Mouse (Mus musculus): Measurements from ENCODE around the gene Lce1j. TPM values are rescaled to one million over a fixed set of nuclear protein-coding genes. Genes with fewer than 3 reads are reported as not detected.
"Not testable (repeated sequence)": the region's sequence is repeated elsewhere in the genome, so short reads cannot be mapped to it uniquely, and the experiment has no call there.

The Lce1j gene
- polyA plus RNA-seq (2012; rRNA removed), result not detected in 2 replicates

DNA sequence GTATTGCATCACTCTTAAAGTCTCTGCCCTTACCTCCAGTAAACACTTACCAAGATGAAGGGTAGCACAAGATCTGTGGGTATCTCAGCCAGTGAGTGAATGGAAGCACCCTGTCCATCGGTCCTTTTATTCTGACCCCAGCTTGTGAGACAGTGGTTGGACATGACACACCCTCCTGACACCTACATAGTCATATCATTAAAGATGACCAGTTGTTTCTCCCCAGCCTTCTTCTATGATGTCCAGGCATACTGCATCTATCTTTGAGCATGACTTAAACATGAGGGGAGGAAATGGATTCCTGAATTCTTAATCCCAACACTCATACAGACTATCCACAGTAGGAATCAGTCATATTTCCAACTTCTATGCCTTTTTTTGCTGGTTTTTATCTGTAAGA lies at the start of gene Lce1j:
Gene Lce1j, minus strand, starts transcription at position 101 of the 400 bp plus-strand sequence.
- Histone ChIP-seq H3K4me3 (ENCODE audit: control insufficient read depth, low read depth, low read length) (no peak within 1 kb of the TSS), H3K27ac (ENCODE audit: control insufficient read depth, insufficient read depth, low read depth, low read length) (no peak within 1 kb of the TSS), H3K4me1 (ENCODE audit: control insufficient read depth, insufficient read depth, low read length) (no peaks in the 10 kb centered on the region), H3K27me3 (ENCODE audit: control insufficient read depth, insufficient read depth, low read length) (no peaks in the 10 kb centered on the region), H3K36me3 (ENCODE audit: control insufficient read depth, insufficient read depth, low read length) (no peaks in the 10 kb centered on the region)
- TF ChIP-seq CTCF (IDR thresholded peaks at IDR 0.05; ENCODE audit: control insufficient read depth, insufficient read depth, insufficient replicate concordance, low read depth, low read length) (no peak), POLR2A (IDR thresholded peaks at IDR 0.05; ENCODE audit: control insufficient read depth, low read depth, low read length) (no peak)

DNA sequence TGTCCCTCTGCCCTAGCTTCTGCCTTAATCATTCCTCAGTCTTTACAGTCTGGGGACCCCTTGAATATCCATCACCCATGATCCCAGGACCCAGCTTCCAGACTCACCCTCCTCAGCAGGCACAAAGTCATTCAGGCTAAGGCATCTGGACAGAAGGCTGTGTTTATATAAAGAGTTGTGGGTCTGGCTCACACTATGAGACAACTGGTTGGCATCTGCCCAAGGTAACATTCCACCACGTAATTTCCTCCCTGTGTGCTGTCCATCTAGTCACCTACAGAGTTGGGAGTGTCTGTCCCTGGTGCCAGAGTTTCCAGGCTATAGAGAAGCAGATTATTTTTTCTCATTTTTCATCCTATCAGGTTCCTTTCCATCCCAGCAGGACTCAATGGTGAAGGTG lies 36.8 kb upstream of the Lce1j start, which contains the start of gene Kprp:
Gene Kprp, minus strand, starts transcription at position 140 of the 400 bp plus-strand sequence.
- Histone ChIP-seq H3K4me1 (ENCODE audit: control insufficient read depth, insufficient read depth, low read length) (peaks cover 12% of the 10 kb centered on the region), H3K27ac (ENCODE audit: control insufficient read depth, insufficient read depth, low read depth, low read length) (no peak within 1 kb of the TSS), H3K4me3 (ENCODE audit: control insufficient read depth, low read depth, low read length) (no peak within 1 kb of the TSS), H3K36me3 (ENCODE audit: control insufficient read depth, insufficient read depth, low read length) (no peaks in the 10 kb centered on the region), H3K27me3 (ENCODE audit: control insufficient read depth, insufficient read depth, low read length) (no peaks in the 10 kb centered on the region)
- no peak for TF ChIP-seq CTCF (IDR thresholded peaks at IDR 0.05; ENCODE audit: control insufficient read depth, insufficient read depth, insufficient replicate concordance, low read depth, low read length)
- TF ChIP-seq POLR2A (IDR thresholded peaks at IDR 0.05; ENCODE audit: control insufficient read depth, low read depth, low read length), result no peak

DNA sequence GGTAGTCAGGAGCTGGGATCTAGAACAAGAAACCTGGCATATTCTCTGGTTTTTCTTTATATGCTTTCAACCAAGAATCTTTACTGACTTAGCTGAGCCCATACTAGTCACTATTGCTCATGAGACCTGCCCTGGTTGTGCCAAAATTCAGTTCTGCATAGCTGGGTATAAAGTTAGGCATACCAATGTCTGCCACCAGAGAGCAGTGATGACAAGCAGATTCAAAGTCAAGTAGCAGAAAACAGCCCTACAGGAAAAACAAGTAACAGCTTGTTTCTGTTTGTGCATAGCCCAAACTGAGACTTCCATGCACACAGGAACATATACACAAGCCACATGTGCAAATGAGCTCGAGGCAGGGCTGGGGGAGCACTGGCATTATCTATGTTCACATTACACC lies 35.5 kb upstream of the Lce1j start:
- no peak overlapping the region for H3K27ac ChIP-seq (ENCODE audit: control insufficient read depth, insufficient read depth, low read depth, low read length)

DNA sequence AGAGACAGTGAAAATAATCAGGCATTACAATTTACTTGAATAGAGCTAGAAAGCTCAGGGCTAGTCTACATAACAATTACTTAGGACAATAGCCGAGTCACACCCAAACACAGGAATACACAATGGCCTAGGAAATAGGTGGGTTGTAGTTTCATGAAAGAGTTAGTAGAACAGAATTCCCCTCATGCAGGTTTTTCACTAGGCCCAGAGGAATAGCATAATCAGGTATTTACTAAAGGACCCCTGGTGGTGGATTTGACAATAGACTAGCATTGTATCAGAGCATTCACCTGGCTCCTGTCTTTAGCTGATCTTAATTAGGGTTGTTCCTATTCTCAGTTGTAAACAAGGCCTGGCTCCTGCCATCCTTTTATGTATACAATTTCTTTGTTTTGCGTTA lies 25.7 kb upstream of the Lce1j start:
- H3K36me3 ChIP-seq (ENCODE audit: control insufficient read depth, insufficient read depth, low read length); H3K4me1 ChIP-seq (ENCODE audit: control insufficient read depth, insufficient read depth, low read length); H3K4me3 ChIP-seq (ENCODE audit: control insufficient read depth, low read depth, low read length); H3K27me3 ChIP-seq (ENCODE audit: control insufficient read depth, insufficient read depth, low read length); H3K27ac ChIP-seq (ENCODE audit: control insufficient read depth, insufficient read depth, low read depth, low read length): not testable (repeated sequence)

More for the DNA sequence above, 35.5 kb upstream of the Lce1j start:
- no peaks in the 10 kb centered on the region for H3K27me3 ChIP-seq (ENCODE audit: control insufficient read depth, insufficient read depth, low read length)
- TF ChIP-seq CTCF (IDR thresholded peaks at IDR 0.05; ENCODE audit: control insufficient read depth, insufficient read depth, insufficient replicate concordance, low read depth, low read length) (no peak), POLR2A (IDR thresholded peaks at IDR 0.05; ENCODE audit: control insufficient read depth, low read depth, low read length) (no peak)
- H3K4me3 ChIP-seq (ENCODE audit: control insufficient read depth, low read depth, low read length), result no peak overlapping the region
- no peaks in the 10 kb centered on the region for H3K36me3 ChIP-seq (ENCODE audit: control insufficient read depth, insufficient read depth, low read length)
- peaks cover 12% of the 10 kb centered on the region for H3K4me1 ChIP-seq (ENCODE audit: control insufficient read depth, insufficient read depth, low read length)

DNA sequence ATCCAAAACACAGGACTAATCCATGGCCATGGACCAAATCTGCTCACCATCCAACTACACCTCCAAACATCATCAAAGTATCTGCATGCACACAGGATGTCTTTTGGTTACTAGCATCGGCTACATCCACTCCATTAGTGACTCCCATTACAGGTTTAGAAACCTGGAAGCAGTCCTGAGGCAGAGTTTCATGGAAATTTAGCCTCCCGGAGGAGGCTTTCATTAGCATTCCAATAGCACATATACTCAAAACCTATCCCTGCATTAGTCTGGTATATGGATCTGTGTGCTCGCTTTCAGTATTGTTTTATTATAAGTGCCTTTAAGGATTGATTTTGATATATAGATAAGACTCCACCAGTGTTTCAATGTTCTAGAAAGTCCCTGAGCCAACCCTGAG lies 25.3 kb upstream of the Lce1j start:
- H3K4me1 ChIP-seq (ENCODE audit: control insufficient read depth, insufficient read depth, low read length), result no peaks in the 10 kb centered on the region
- H3K4me3 ChIP-seq (ENCODE audit: control insufficient read depth, low read depth, low read length), result no peak overlapping the region
- TF ChIP-seq POLR2A (IDR thresholded peaks at IDR 0.05; ENCODE audit: control insufficient read depth, low read depth, low read length), result no peak
- TF ChIP-seq CTCF (IDR thresholded peaks at IDR 0.05; ENCODE audit: control insufficient read depth, insufficient read depth, insufficient replicate concordance, low read depth, low read length), result no peak
- H3K27me3 ChIP-seq (ENCODE audit: control insufficient read depth, insufficient read depth, low read length), result no peaks in the 10 kb centered on the region
- no peak overlapping the region for H3K27ac ChIP-seq (ENCODE audit: control insufficient read depth, insufficient read depth, low read depth, low read length)
- no peaks in the 10 kb centered on the region for H3K36me3 ChIP-seq (ENCODE audit: control insufficient read depth, insufficient read depth, low read length)

DNA sequence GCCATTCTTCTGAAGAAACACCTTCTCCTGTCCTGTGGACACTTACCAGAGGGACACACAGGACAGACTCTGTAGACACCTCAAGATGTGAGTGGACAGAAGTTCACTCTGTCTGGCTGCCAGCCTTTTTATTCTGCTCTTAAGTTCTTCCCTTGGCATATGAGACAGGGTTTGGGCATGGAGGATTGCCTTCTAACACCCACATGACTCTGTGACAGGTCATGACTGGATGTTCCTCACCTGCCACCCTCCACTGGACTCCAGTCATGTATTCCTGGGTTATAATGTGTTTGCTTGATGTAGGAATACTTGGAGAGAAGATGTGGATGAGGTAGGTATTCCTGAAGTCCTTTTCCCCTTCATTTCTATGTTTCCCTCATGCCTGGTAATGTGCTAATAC lies 17.5 kb upstream of the Lce1j start, which contains the start of gene Lce1k:
Gene Lce1k, minus strand, starts transcription at position 101 of the 400 bp plus-strand sequence.
- TF ChIP-seq CTCF (IDR thresholded peaks at IDR 0.05; ENCODE audit: control insufficient read depth, insufficient read depth, insufficient replicate concordance, low read depth, low read length), result no peak
- no peak for TF ChIP-seq POLR2A (IDR thresholded peaks at IDR 0.05; ENCODE audit: control insufficient read depth, low read depth, low read length)
- Histone ChIP-seq H3K4me1 (ENCODE audit: control insufficient read depth, insufficient read depth, low read length) (no peaks in the 10 kb centered on the region), H3K27me3 (ENCODE audit: control insufficient read depth, insufficient read depth, low read length) (no peaks in the 10 kb centered on the region), H3K4me3 (ENCODE audit: control insufficient read depth, low read depth, low read length) (no peak within 1 kb of the TSS), H3K36me3 (ENCODE audit: control insufficient read depth, insufficient read depth, low read length) (no peaks in the 10 kb centered on the region), H3K27ac (ENCODE audit: control insufficient read depth, insufficient read depth, low read depth, low read length) (no peak within 1 kb of the TSS)

DNA sequence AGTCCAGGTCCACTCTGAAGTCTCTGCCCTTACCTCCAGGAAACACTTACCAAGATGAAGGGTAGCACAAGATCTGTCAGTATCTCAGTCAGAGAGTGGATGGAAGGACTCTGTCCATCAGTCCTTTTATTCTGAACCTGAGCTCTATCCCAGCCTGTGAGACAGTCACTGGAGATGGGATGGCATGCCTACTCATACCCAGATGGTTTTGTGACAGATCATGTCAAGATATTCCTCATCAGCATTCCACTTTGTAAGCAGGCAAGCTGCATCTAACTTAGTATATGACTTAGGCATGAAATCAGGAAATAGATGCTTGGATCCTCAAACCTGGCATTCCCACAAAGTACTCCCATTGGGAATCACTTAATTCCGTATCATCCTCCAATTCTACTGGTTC lies 11.5 kb downstream of the Lce1j start, which contains the start of gene Lce1i:
Gene Lce1i, minus strand, starts transcription at position 101 of the 400 bp plus-strand sequence.
- Histone ChIP-seq H3K36me3 (ENCODE audit: control insufficient read depth, insufficient read depth, low read length) (no peaks in the 10 kb centered on the region), H3K4me3 (ENCODE audit: control insufficient read depth, low read depth, low read length) (no peak within 1 kb of the TSS), H3K27ac (ENCODE audit: control insufficient read depth, insufficient read depth, low read depth, low read length) (no peak within 1 kb of the TSS), H3K27me3 (ENCODE audit: control insufficient read depth, insufficient read depth, low read length) (no peaks in the 10 kb centered on the region), H3K4me1 (ENCODE audit: control insufficient read depth, insufficient read depth, low read length) (no peaks in the 10 kb centered on the region)
- no peak for TF ChIP-seq POLR2A (IDR thresholded peaks at IDR 0.05; ENCODE audit: control insufficient read depth, low read depth, low read length)
- no peak for TF ChIP-seq CTCF (IDR thresholded peaks at IDR 0.05; ENCODE audit: control insufficient read depth, insufficient read depth, insufficient replicate concordance, low read depth, low read length)

DNA sequence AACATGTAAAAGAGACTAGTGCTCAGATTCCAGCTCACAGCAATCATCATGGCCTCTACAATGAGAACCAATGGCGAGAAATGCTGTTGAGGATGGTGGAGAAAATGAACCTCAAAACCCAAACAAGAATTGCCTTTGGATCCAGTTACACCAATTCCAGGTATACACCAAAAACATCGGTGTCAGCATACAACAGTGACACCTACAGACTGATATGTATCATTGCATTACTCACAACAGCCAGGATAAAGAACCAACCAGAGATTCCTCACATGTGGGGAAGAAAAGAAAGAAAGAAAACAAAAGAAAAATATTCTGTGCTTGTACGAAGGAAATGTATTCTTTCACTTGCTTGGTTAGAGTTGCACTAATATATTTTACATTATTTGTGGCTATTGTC lies 18.7 kb downstream of the Lce1j start:
- no peaks in the 10 kb centered on the region for H3K4me1 ChIP-seq (ENCODE audit: control insufficient read depth, insufficient read depth, low read length)
- H3K4me3 ChIP-seq (ENCODE audit: control insufficient read depth, low read depth, low read length), result no peak overlapping the region
- TF ChIP-seq CTCF (IDR thresholded peaks at IDR 0.05; ENCODE audit: control insufficient read depth, insufficient read depth, insufficient replicate concordance, low read depth, low read length) (no peak), POLR2A (IDR thresholded peaks at IDR 0.05; ENCODE audit: control insufficient read depth, low read depth, low read length) (no peak)
- no peaks in the 10 kb centered on the region for H3K27me3 ChIP-seq (ENCODE audit: control insufficient read depth, insufficient read depth, low read length)
- no peak overlapping the region for H3K27ac ChIP-seq (ENCODE audit: control insufficient read depth, insufficient read depth, low read depth, low read length)
- H3K36me3 ChIP-seq (ENCODE audit: control insufficient read depth, insufficient read depth, low read length), result no peaks in the 10 kb centered on the region
